Mouse (Mus musculus): ENCODE measurements around the gene Akr7a5. TPM values are rescaled to one million over a fixed set of nuclear protein-coding genes. Genes with fewer than 3 reads are reported as not detected.
A peak's percentile ranks its signal among the peaks of the same experiment; 100 is the strongest.

The Akr7a5 gene
- polyA plus RNA-seq, 1 experiment from 2014 or later: 243 TPM

DNA sequence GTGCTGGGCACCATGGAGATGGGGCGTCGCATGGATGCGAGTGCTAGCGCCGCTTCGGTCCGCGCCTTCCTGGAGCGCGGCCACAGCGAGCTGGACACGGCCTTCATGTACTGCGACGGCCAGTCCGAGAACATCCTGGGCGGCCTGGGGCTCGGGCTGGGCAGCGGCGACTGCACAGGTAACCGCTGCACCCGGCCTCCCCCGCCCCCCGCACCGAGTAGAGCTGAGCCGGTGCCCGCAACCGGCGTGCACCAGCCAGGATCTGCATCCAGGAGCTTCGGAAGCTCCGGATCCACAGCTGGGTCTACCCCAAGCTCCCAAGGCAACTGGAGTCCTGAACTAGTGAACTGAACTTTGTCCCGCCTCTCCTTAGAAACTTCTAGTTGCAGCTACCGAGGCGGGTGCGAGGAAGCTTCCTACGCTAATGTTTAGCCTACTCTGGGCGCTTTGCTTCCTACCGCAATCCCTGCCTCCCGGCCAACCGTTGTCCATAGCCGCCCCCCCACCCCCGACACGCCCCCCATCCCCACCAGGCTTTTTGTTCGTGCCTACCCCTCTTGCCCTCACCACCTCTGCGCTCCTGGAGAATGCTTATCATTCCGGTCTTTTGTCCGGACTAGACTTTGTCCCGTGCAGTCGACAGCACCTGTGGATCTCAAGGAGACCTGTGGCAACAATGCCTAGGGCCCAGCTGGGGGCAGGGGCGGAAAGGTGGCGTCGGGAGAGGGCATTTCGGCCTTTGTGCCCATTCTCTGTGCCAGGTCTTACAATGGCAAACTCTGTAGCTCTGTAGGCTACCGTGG, 556 bp downstream of the Akr7a5 start:
- peak overlapping the region; percentile 98 for H3K9ac ChIP-seq (ENCODE audit: low read depth, low read length)
- peaks cover 2% of the 10 kb centered on the region; the same call in 1 of the 2 replicates for H3K36me3 ChIP-seq (ENCODE audit: control insufficient read depth, insufficient read depth, low read length)
- H3K4me1 ChIP-seq (ENCODE audit: control insufficient read depth, insufficient read depth, low read length): no peaks in the 10 kb centered on the region; the same call in 1 of the 2 replicates
- H3K27ac ChIP-seq (ENCODE audit: low read length): peak overlapping the region; percentile 97
- no peaks in the 10 kb centered on the region for H3K9me3 ChIP-seq (ENCODE audit: control insufficient read depth, low read length)
- ATAC-seq: peak; percentile 74
- H3K4me3 ChIP-seq (ENCODE audit: low read length): peak overlapping the region; percentile 89
- no peaks in the 10 kb centered on the region for H3K27me3 ChIP-seq (replicated peaks; ENCODE audit: control insufficient read depth, insufficient read depth, low read length)
- peak overlapping the region; percentile 84 for H3K4me2 ChIP-seq (ENCODE audit: low read depth, low read length)
- WGBS: under 1% methylated on average over 53 of the region's 53 CpGs

DNA sequence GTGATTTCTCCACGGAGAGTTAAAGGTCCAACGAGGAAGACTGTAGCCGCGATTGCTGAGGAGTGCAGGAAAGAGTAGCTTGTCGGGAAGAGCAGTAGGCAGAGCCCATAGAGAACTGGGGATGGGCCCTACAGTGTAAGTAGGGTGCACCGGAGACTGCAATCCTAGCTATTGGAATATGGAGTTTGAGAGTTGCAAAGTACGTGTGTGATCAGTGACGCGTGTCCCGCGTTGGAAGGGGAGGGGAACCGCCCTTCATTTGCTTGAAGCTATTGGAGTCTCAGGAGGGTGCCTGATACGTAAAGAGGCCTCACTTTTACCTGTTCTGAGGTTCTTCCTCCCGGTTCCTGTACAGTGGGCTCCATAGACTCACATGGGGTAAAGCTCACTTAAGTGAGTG, 1.2 kb downstream of the Akr7a5 start:
- Histone ChIP-seq H3K27ac (ENCODE audit: low read length) (peak overlapping the region; percentile 97), H3K4me2 (ENCODE audit: low read depth, low read length) (peak overlapping the region; percentile 84), H3K36me3 (ENCODE audit: control insufficient read depth, insufficient read depth, low read length) (peaks cover 5% of the 10 kb centered on the region; the same call in 1 of the 2 replicates), H3K27me3 (replicated peaks; ENCODE audit: control insufficient read depth, insufficient read depth, low read length) (no peaks in the 10 kb centered on the region), H3K9ac (ENCODE audit: low read depth, low read length) (peak overlapping the region; percentile 98), H3K4me1 (ENCODE audit: control insufficient read depth, insufficient read depth, low read length) (no peaks in the 10 kb centered on the region; the same call in 1 of the 2 replicates), H3K9me3 (ENCODE audit: control insufficient read depth, low read length) (no peaks in the 10 kb centered on the region), H3K4me3 (ENCODE audit: low read length) (peak overlapping the region; percentile 89)
- ATAC-seq: peak; percentile 62
- WGBS: 18% methylated on average over 14 of the region's 14 CpGs

- H3K9me3 ChIP-seq (ENCODE audit: control insufficient read depth, low read length): no peaks in the 10 kb centered on the region
- 64% methylated on average over 4 of the region's 4 CpGs for WGBS
- H3K9ac ChIP-seq (ENCODE audit: low read depth, low read length): no peak overlapping the region
- H3K36me3 ChIP-seq (ENCODE audit: control insufficient read depth, insufficient read depth, low read length): peaks cover 8% of the 10 kb centered on the region; the same call in 1 of the 2 replicates
- no peaks in the 10 kb centered on the region for H3K27me3 ChIP-seq (replicated peaks; ENCODE audit: control insufficient read depth, insufficient read depth, low read length)
- peak overlapping the region; percentile 89; the same call in 1 of the 2 replicates for H3K4me3 ChIP-seq (ENCODE audit: low read length)
- H3K4me1 ChIP-seq (ENCODE audit: control insufficient read depth, insufficient read depth, low read length): no peaks in the 10 kb centered on the region; the same call in 1 of the 2 replicates
- H3K4me2 ChIP-seq (ENCODE audit: low read depth, low read length): peak overlapping the region; percentile 84
- H3K27ac ChIP-seq (ENCODE audit: low read length): no peak overlapping the region
- no peak for ATAC-seq
Observed at GRCm38 (mm10) chr4:139312632-139313031, 2.1 kb downstream of the Akr7a5 start.

DNA sequence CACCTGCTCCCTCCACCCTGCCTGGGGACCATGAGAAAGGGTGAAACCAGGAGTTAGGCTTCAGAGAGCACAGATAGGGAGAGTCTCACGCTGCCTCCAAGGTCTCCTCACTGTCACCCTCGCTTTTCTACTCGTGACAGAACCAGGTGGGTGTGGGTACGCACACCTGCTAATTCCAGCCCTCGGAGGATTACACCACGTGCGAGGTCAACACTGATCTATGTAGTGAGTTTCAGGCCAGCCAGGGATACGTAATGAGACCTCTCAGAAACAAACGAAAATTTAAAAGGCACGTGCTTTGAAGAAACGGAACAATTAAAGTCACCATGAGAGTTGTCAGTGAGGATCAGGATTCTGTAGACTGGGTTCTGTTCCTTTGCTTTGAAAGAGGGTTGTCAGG, 7.9 kb downstream of the Akr7a5 start:
- 86% methylated on average over 11 of the region's 11 CpGs for WGBS
- ATAC-seq: no peak

DNA sequence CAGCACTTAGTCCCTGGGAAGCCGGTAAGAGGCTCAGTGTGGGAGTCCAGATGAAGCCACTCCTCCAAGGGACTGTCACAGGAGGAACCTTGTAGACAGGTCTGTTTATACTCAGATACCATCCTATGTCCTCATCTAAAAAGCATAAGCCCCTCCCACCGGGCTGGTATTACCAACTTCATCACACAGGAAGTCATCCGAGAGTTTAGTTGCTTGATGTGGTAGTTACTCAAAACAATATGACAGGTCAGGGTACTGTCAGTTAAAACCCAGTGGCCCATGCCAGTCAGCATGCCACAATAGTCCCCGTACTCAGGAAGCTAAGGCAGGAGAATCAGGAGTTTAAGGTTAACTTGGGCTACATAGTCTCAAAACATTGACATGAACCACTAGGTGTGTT, 9.2 kb downstream of the Akr7a5 start:
- no peaks in the 10 kb centered on the region for H3K4me1 ChIP-seq (ENCODE audit: control insufficient read depth, insufficient read depth, low read length)
- 90% methylated on average over 4 of the region's 4 CpGs for WGBS
- H3K9me3 ChIP-seq (ENCODE audit: control insufficient read depth, low read length): no peaks in the 10 kb centered on the region
- no peaks in the 10 kb centered on the region for H3K27me3 ChIP-seq (replicated peaks; ENCODE audit: control insufficient read depth, insufficient read depth, low read length)
- no peak for ATAC-seq
- 0 out of 2 replicates have a peak, but pooled peaks cover 8% of the 10 kb centered on the region for H3K36me3 ChIP-seq (ENCODE audit: control insufficient read depth, insufficient read depth, low read length)
- H3K27ac ChIP-seq (ENCODE audit: low read length): no peak overlapping the region
- no peak overlapping the region for H3K4me3 ChIP-seq (ENCODE audit: low read length)
- no peak overlapping the region for H3K4me2 ChIP-seq (ENCODE audit: low read depth, low read length)
- H3K9ac ChIP-seq (ENCODE audit: low read depth, low read length): no peak overlapping the region

More for the DNA sequence above, 7.9 kb downstream of the Akr7a5 start:
- Histone ChIP-seq H3K27ac (ENCODE audit: low read length) (no peak overlapping the region), H3K9ac (ENCODE audit: low read depth, low read length) (no peak overlapping the region), H3K4me1 (ENCODE audit: control insufficient read depth, insufficient read depth, low read length) (no peaks in the 10 kb centered on the region), H3K36me3 (ENCODE audit: control insufficient read depth, insufficient read depth, low read length) (peaks cover 8% of the 10 kb centered on the region; the same call in 1 of the 2 replicates), H3K9me3 (ENCODE audit: control insufficient read depth, low read length) (no peaks in the 10 kb centered on the region), H3K4me3 (ENCODE audit: low read length) (no peak overlapping the region), H3K4me2 (ENCODE audit: low read depth, low read length) (no peak overlapping the region), H3K27me3 (replicated peaks; ENCODE audit: control insufficient read depth, insufficient read depth, low read length) (no peaks in the 10 kb centered on the region)

GRCm38 (mm10) chr4:139330605-139331004, 20.1 kb downstream of the Akr7a5 start:
- Histone ChIP-seq H3K4me2 (ENCODE audit: low read depth, low read length) (peak overlapping the region; percentile 41), H3K9me3 (ENCODE audit: control insufficient read depth, low read length) (no peaks in the 10 kb centered on the region), H3K27ac (ENCODE audit: low read length) (no peak overlapping the region), H3K4me1 (ENCODE audit: control insufficient read depth, insufficient read depth, low read length) (no peaks in the 10 kb centered on the region), H3K36me3 (ENCODE audit: control insufficient read depth, insufficient read depth, low read length) (no peaks in the 10 kb centered on the region), H3K4me3 (ENCODE audit: low read length) (peak overlapping the region; percentile 30), H3K9ac (ENCODE audit: low read depth, low read length) (peak overlapping the region; percentile 17; the same call in 1 of the 2 replicates), H3K27me3 (replicated peaks; ENCODE audit: control insufficient read depth, insufficient read depth, low read length) (no peaks in the 10 kb centered on the region)
- ATAC-seq: peak; percentile 89
- WGBS: 6% methylated on average over 10 of the region's 10 CpGs

DNA sequence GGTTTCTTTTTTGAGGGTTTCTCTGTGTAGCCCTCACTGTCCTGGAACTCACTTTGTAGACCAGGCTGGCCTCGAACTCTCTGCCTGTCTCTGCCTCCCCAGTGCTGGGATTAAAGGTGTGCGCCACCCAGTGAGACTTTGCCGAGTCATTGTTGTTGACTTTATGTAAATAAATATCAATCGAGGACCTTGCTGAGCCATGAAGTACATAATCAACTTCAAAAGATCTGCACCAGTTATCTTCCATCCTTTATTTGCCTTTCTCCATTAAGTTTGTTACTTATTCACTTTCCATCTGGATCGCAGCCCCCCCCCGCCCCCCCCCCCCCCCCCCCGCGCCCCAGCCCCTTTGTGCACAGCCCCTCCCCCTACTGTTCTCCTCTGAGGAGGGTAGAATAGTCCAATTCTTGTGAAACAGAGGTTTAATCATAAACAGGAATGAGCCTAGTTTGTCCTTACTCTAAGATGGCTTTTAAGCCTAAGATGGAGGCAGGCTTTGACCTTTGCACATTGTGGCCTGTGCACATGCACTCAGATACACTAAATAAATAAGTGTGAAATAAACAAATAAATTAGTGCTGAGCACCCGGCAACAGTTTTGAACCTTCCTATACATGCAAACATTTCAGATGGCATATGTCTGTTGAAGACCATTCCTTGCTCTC, 24.2 kb downstream of the Akr7a5 start:
- Histone ChIP-seq H3K27ac (ENCODE audit: low read length) (peak overlapping the region; percentile 7; the same call in 1 of the 2 replicates), H3K9ac (ENCODE audit: low read depth, low read length) (no peak overlapping the region), H3K27me3 (replicated peaks; ENCODE audit: control insufficient read depth, insufficient read depth, low read length) (no peaks in the 10 kb centered on the region; the same call in 1 of the 2 replicates), H3K4me1 (ENCODE audit: control insufficient read depth, insufficient read depth, low read length) (0 out of 2 replicates have a peak, but pooled peaks cover 3% of the 10 kb centered on the region), H3K36me3 (ENCODE audit: control insufficient read depth, insufficient read depth, low read length) (no peaks in the 10 kb centered on the region), H3K4me3 (ENCODE audit: low read length) (no peak overlapping the region), H3K9me3 (ENCODE audit: control insufficient read depth, low read length) (no peaks in the 10 kb centered on the region), H3K4me2 (ENCODE audit: low read depth, low read length) (no peak overlapping the region)
- 40% methylated on average over 7 of the region's 9 CpGs for WGBS
- ATAC-seq: peak; percentile 40; the same call in 1 of the 2 replicates

DNA sequence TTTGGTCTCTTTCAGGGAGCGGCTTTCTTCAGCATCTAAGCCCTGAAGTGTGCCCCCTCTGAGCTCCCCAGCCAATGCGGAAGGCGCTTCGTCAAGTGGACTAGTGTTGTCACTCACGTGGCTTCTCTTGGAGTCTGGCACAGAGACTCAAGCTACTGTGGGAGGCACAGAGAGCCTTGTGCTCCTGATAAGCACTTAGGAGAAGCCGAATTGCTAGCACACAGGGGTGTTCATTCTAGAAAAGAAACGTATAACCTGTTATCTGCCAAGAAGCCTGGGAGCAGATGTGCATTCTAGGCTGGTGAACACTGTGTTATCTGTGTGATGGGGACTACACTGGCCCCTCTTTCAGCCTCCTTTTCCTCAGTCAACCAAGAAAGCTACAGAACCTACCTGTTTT, 25.0 kb downstream of the Akr7a5 start:
- H3K4me2 ChIP-seq (ENCODE audit: low read depth, low read length): no peak overlapping the region
- H3K27me3 ChIP-seq (replicated peaks; ENCODE audit: control insufficient read depth, insufficient read depth, low read length): no peaks in the 10 kb centered on the region; the same call in 1 of the 2 replicates
- ATAC-seq: peak; percentile 39
- no peak overlapping the region for H3K4me3 ChIP-seq (ENCODE audit: low read length)
- 42% methylated on average over 7 of the region's 7 CpGs for WGBS
- H3K9me3 ChIP-seq (ENCODE audit: control insufficient read depth, low read length): no peaks in the 10 kb centered on the region
- H3K27ac ChIP-seq (ENCODE audit: low read length): peak overlapping the region; percentile 7; the same call in 1 of the 2 replicates
- no peak overlapping the region for H3K9ac ChIP-seq (ENCODE audit: low read depth, low read length)
- 0 out of 2 replicates have a peak, but pooled peaks cover 3% of the 10 kb centered on the region for H3K4me1 ChIP-seq (ENCODE audit: control insufficient read depth, insufficient read depth, low read length)
- no peaks in the 10 kb centered on the region for H3K36me3 ChIP-seq (ENCODE audit: control insufficient read depth, insufficient read depth, low read length)

DNA sequence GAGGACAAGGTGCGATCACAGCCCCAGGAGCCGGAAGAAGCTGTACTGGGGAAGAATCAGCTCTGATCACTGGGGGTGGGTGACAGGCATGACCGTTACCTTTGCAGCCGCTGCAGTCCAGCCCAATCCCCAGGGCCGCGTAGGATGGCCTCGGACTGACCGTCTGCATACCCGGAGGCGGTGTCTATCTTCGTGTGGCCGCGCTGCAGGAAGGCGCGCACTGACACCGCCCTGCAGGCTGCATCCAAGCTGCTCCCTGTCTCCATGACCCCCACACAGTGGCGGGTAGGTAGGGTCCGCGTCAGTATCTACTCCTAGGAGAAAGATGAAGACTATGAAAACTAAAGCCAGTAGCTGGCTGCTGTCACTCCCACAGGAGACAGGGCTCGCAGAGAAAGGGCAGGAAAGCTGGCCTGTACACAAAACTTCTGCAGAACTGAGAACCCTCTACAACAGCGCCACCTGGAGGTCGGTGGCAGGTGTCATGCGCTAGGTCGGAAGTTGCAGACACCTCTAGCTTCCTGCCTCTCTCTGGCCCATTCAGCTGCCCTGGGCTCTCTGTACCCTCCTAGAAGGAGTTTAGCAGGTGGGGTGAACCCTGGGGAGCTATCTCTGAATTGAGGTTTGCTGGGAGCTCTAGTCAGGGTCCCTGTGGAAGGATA, 26.4 kb downstream of the Akr7a5 start:
- H3K27me3 ChIP-seq (replicated peaks; ENCODE audit: control insufficient read depth, insufficient read depth, low read length): no peaks in the 10 kb centered on the region; the same call in 1 of the 2 replicates
- peak overlapping the region; percentile 62 for H3K9ac ChIP-seq (ENCODE audit: low read depth, low read length)
- 19% methylated on average over 24 of the region's 24 CpGs for WGBS
- ATAC-seq: peak; percentile 82
- H3K4me2 ChIP-seq (ENCODE audit: low read depth, low read length): peak overlapping the region; percentile 55
- H3K4me1 ChIP-seq (ENCODE audit: control insufficient read depth, insufficient read depth, low read length): 0 out of 2 replicates have a peak, but pooled peaks cover 3% of the 10 kb centered on the region
- H3K27ac ChIP-seq (ENCODE audit: low read length): no peak overlapping the region
- no peaks in the 10 kb centered on the region for H3K36me3 ChIP-seq (ENCODE audit: control insufficient read depth, insufficient read depth, low read length)
- peak overlapping the region; percentile 33 for H3K4me3 ChIP-seq (ENCODE audit: low read length)
- H3K9me3 ChIP-seq (ENCODE audit: control insufficient read depth, low read length): no peaks in the 10 kb centered on the region

Measured in intestine, embryonic 16.5 days (tissue).